Mouse (Mus musculus): ENCODE results near the gene Catsperd. TPM values are rescaled to one million over a fixed set of nuclear protein-coding genes. Genes with fewer than 3 reads are reported as not detected.
"Not testable (repeated sequence)": the region's sequence is repeated elsewhere in the genome, so short reads cannot be mapped to it uniquely, and the experiment has no call there.

The Catsperd gene
- polyA plus RNA-seq, 1 experiment from 2014 or later, result 1.6 TPM

GRCm38 (mm10) chr17:56616725-56617124 lies 11.2 kb upstream of the Catsperd start:
- Histone ChIP-seq H3K4me2 (ENCODE audit: low read length) (no peak overlapping the region), H3K27ac (replicated peaks; ENCODE audit: low read depth, low read length) (no peak overlapping the region), H3K36me3 (ENCODE audit: control insufficient read depth, insufficient read depth, low read length) (peaks cover 74% of the 10 kb centered on the region), H3K27me3 (ENCODE audit: control insufficient read depth, insufficient read depth, low read length) (no peaks in the 10 kb centered on the region), H3K4me1 (ENCODE audit: control insufficient read depth, insufficient read depth, low read length) (peaks cover 12% of the 10 kb centered on the region), H3K9me3 (ENCODE audit: control insufficient read depth, low read length) (no peaks in the 10 kb centered on the region), H3K4me3 (replicated peaks; ENCODE audit: low read depth, low read length) (no peak overlapping the region), H3K9ac (replicated peaks; ENCODE audit: low read length) (no peak overlapping the region)
- ATAC-seq (ENCODE audit: low FRiP score, low TSS enrichment) (no peak), DNase-seq (no peak)
- WGBS, result 89% methylated on average over 3 of the region's 3 CpGs

DNA sequence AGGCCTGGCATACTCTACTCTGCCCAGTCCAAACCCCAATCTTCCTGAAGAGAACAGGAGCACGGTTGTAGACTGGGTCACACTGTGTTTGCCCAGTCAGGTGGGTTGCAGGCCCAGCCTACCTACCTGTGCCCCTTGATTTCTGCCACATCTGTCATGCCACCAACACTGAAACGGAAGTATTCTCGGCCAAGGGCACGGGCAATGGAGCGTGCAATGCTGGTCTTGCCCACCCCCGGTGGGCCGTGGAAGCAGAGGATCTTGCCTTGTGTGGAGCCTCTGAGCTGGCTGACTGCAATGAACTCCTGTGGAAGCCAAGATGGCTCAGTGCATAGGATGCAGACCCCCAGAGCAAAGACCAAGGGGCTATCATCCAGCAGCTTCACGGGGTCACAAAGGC lies 10.3 kb upstream of the Catsperd start:
- H3K27ac ChIP-seq (replicated peaks; ENCODE audit: low read depth, low read length), result no peak overlapping the region
- 94% methylated on average over 8 of the region's 8 CpGs for WGBS
- H3K4me1 ChIP-seq (ENCODE audit: control insufficient read depth, insufficient read depth, low read length), result peaks cover 12% of the 10 kb centered on the region
- H3K4me3 ChIP-seq (replicated peaks; ENCODE audit: low read depth, low read length), result no peak overlapping the region
- ATAC-seq (ENCODE audit: low FRiP score, low TSS enrichment) (no peak), DNase-seq (no peak)
- H3K9me3 ChIP-seq (ENCODE audit: control insufficient read depth, low read length), result no peaks in the 10 kb centered on the region
- H3K27me3 ChIP-seq (ENCODE audit: control insufficient read depth, insufficient read depth, low read length), result no peaks in the 10 kb centered on the region
- peaks cover 83% of the 10 kb centered on the region for H3K36me3 ChIP-seq (ENCODE audit: control insufficient read depth, insufficient read depth, low read length)
- H3K4me2 ChIP-seq (ENCODE audit: low read length), result no peak overlapping the region
- no peak overlapping the region for H3K9ac ChIP-seq (replicated peaks; ENCODE audit: low read length)

DNA sequence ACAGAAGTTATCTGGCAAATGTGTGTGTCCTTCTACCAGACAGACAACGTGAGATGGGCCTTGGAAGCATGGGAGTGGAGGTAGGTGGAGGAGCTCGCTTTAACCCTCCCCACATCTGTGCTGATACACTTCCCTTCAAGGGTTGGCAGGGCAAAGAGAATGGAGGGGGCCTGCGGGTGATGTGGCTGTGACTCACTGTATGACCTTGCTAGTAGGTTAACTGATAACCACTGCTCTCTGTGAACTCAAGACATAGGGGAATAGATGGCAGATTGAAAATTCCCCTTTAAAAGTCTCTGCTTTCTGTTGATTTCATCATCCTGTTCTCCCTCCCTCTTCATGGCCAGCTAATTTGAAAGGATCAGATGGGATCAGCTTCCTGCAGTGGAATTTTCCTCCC lies 2.4 kb upstream of the Catsperd start:
- Histone ChIP-seq H3K36me3 (ENCODE audit: control insufficient read depth, insufficient read depth, low read length) (peaks cover 25% of the 10 kb centered on the region), H3K9ac (replicated peaks; ENCODE audit: low read length) (no peak overlapping the region), H3K4me3 (replicated peaks; ENCODE audit: low read depth, low read length) (peak overlapping the region; percentile 93; the same call in 1 of the 2 replicates), H3K27ac (replicated peaks; ENCODE audit: low read depth, low read length) (no peak overlapping the region), H3K9me3 (ENCODE audit: control insufficient read depth, low read length) (no peaks in the 10 kb centered on the region), H3K27me3 (ENCODE audit: control insufficient read depth, insufficient read depth, low read length) (no peaks in the 10 kb centered on the region), H3K4me2 (ENCODE audit: low read length) (peak overlapping the region; percentile 91), H3K4me1 (ENCODE audit: control insufficient read depth, insufficient read depth, low read length) (peaks cover 20% of the 10 kb centered on the region)
- ATAC-seq (ENCODE audit: low FRiP score, low TSS enrichment) (no peak), DNase-seq (no peak)
- 82% methylated on average over 3 of the region's 3 CpGs for WGBS

DNA sequence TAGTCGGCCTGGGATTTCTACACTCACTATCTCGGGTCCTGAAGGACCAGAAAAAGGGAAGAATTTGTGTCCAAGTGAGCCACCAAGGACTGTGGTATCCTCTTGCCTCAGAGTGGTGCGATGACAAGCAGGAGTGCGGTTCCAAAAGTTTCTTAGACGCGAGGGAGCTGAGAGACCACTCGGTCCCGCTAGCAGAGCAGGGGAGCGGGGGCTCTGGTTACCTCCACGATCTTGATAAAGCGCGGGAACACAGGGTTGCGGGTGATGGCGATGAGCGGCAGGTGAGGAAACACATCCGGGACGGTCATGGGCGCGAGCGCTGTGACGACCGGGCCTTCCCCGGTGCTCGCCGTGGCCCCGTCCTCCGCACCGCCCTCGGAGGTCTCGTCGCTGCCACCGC lies 1.7 kb upstream of the Catsperd start:
- peak overlapping the region; percentile 78 for H3K27ac ChIP-seq (replicated peaks; ENCODE audit: low read depth, low read length)
- no peak; the same call in 1 of the 2 replicates for ATAC-seq (ENCODE audit: low FRiP score, low TSS enrichment)
- H3K9me3 ChIP-seq (ENCODE audit: control insufficient read depth, low read length), result no peaks in the 10 kb centered on the region
- H3K4me2 ChIP-seq (ENCODE audit: low read length), result peak overlapping the region; percentile 91
- peaks cover 20% of the 10 kb centered on the region for H3K36me3 ChIP-seq (ENCODE audit: control insufficient read depth, insufficient read depth, low read length)
- H3K9ac ChIP-seq (replicated peaks; ENCODE audit: low read length), result peak overlapping the region; percentile 77
- H3K4me1 ChIP-seq (ENCODE audit: control insufficient read depth, insufficient read depth, low read length), result peaks cover 20% of the 10 kb centered on the region
- H3K4me3 ChIP-seq (replicated peaks; ENCODE audit: low read depth, low read length), result peak overlapping the region; percentile 93
- no peak for DNase-seq
- H3K27me3 ChIP-seq (ENCODE audit: control insufficient read depth, insufficient read depth, low read length), result no peaks in the 10 kb centered on the region
- 1% methylated on average over 32 of the region's 32 CpGs for WGBS

DNA sequence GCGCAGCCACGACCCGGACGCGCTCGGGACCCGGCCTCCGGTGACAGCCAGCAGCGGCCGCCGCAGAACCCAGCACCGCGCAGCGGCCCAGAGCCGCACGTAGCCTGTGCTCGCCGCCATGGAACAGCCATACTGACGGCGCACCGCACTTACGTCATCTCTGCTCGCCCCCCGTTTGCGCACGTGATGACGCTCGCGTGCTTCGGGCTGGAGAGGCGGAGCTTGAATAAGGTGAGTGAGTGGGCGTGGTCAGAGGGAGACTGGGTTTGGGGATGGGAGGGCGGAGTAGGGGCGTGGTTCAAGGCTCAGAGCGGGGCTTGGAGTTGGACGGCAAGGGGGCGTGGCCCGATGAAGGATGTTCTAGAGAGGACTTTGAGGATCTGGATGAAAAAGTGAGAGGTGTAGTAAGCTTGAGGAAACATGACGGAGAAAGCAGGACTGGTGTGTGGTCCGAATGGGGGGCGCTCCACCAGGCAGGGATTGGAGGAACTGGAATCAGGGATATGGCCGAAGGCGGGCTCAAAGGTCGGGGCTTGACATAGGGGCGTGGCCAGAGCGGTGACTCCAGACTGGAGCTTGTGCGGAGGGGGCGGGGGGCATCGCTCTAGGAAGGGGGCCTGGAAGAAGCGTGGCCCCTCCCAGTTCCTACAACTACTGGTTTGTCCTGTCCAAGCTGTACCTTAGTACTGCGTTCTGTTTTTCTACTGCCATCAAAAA lies 1.0 kb upstream of the Catsperd start, which contains the start of gene Lonp1:
Gene Lonp1 (minus strand): TSS at position 134 of the 717 bp plus-strand sequence.
- Histone ChIP-seq H3K36me3 (ENCODE audit: control insufficient read depth, insufficient read depth, low read length) (peaks cover 14% of the 10 kb centered on the region), H3K9me3 (ENCODE audit: control insufficient read depth, low read length) (no peaks in the 10 kb centered on the region), H3K4me1 (ENCODE audit: control insufficient read depth, insufficient read depth, low read length) (peaks cover 20% of the 10 kb centered on the region), H3K27me3 (ENCODE audit: control insufficient read depth, insufficient read depth, low read length) (no peaks in the 10 kb centered on the region), H3K27ac (replicated peaks; ENCODE audit: low read depth, low read length) (peak within 1 kb of the TSS; percentile 78), H3K4me3 (replicated peaks; ENCODE audit: low read depth, low read length) (peak within 1 kb of the TSS; percentile 93), H3K4me2 (ENCODE audit: low read length) (peak within 1 kb of the TSS; percentile 91), H3K9ac (replicated peaks; ENCODE audit: low read length) (peak within 1 kb of the TSS; percentile 77)
- peak; percentile 100 for DNase-seq
- ATAC-seq (ENCODE audit: low FRiP score, low TSS enrichment), result peak; percentile 94
- WGBS, result under 1% methylated on average over 51 of the region's 51 CpGs

DNA sequence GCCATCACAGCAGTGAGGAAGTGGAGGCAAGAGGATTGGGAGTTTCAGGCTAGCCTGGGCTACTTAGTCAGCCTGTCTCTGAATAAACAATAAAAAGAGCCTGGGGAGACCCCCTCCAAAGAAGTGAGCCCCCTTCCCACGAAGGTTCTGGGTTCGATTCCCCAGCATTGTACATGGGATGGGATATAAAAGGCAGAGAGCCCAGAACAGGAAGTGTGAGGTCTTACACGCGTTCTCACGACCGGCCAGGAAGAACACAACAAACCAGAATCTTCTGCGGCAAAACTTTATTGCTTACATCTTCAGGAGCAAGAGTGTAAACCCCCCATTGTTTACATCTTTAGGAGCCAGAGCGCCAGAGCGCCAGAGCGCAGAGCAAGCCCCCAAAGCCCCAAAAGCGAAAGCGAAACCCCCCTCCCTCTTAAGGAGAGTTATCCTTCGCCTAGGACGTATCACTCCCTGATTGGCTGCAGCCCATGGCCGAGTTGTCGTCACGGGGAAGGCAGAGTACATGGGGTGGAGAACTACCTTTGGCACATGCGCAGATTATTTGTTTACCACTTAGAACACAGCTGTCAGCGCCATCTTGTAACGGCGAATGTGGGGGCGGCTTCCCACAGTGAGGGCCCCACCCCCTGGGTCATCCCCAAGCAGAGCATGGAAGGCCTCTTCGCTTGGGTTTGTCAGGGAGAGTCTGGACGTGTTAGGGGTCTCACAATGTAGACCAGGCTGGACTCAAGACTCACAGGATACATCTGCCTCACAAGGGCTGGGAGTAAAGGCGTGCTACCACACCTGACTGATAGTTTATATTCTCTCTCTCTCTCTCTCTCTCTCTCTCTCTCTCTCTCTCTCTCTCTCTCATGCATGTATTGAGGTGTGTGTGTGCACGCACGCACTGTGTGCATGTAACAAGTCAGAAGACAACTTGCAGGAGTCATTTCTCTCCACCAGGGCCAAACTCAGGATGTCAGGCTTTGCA lies 2.1 kb downstream of the Catsperd start:
- not testable (repeated sequence) for H3K36me3 ChIP-seq (ENCODE audit: control insufficient read depth, insufficient read depth, low read length); H3K9ac ChIP-seq (replicated peaks; ENCODE audit: low read length); H3K4me3 ChIP-seq (replicated peaks; ENCODE audit: low read depth, low read length); H3K9me3 ChIP-seq (ENCODE audit: control insufficient read depth, low read length); ATAC-seq (ENCODE audit: low FRiP score, low TSS enrichment); DNase-seq; H3K27me3 ChIP-seq (ENCODE audit: control insufficient read depth, insufficient read depth, low read length); H3K27ac ChIP-seq (replicated peaks; ENCODE audit: low read depth, low read length); H3K4me2 ChIP-seq (ENCODE audit: low read length)
- H3K4me1 ChIP-seq (ENCODE audit: control insufficient read depth, insufficient read depth, low read length), result peaks cover 17% of the 10 kb centered on the region
- WGBS, result 90% methylated on average over 27 of the region's 27 CpGs

GRCm38 (mm10) chr17:56631807-56632206 lies 3.9 kb downstream of the Catsperd start:
- Histone ChIP-seq H3K4me3 (replicated peaks; ENCODE audit: low read depth, low read length) (no peak overlapping the region), H3K27ac (replicated peaks; ENCODE audit: low read depth, low read length) (no peak overlapping the region), H3K9ac (replicated peaks; ENCODE audit: low read length) (no peak overlapping the region), H3K36me3 (ENCODE audit: control insufficient read depth, insufficient read depth, low read length) (no peaks in the 10 kb centered on the region), H3K9me3 (ENCODE audit: control insufficient read depth, low read length) (no peaks in the 10 kb centered on the region), H3K27me3 (ENCODE audit: control insufficient read depth, insufficient read depth, low read length) (no peaks in the 10 kb centered on the region), H3K4me2 (ENCODE audit: low read length) (no peak overlapping the region), H3K4me1 (ENCODE audit: control insufficient read depth, insufficient read depth, low read length) (peaks cover 5% of the 10 kb centered on the region)
- DNase-seq (no peak), ATAC-seq (ENCODE audit: low FRiP score, low TSS enrichment) (no peak)
- 58% methylated on average over 4 of the region's 4 CpGs for WGBS

DNA sequence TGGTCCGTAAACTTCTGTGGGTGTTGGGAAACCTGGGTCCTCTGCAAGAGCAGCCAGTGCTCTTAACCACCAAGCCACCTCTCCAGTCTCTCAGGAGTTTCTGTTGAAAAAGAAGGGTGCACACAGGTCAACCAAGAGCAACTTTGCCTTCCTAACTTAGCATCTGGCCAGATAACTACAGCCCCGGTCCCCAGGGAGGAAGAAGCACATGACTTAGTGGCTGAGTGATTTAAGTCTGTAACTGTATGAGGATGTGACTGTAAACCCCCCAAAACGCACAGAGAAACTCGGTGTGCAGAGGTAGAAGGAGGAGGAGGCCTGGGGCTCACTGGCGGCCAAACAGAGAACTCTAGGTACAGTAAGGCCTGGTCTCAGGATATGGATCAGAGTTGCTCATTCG lies 6.1 kb downstream of the Catsperd start:
- Histone ChIP-seq H3K27me3 (ENCODE audit: control insufficient read depth, insufficient read depth, low read length) (no peaks in the 10 kb centered on the region), H3K4me3 (replicated peaks; ENCODE audit: low read depth, low read length) (no peak overlapping the region), H3K36me3 (ENCODE audit: control insufficient read depth, insufficient read depth, low read length) (no peaks in the 10 kb centered on the region), H3K9me3 (ENCODE audit: control insufficient read depth, low read length) (no peaks in the 10 kb centered on the region), H3K9ac (replicated peaks; ENCODE audit: low read length) (no peak overlapping the region), H3K27ac (replicated peaks; ENCODE audit: low read depth, low read length) (no peak overlapping the region), H3K4me1 (ENCODE audit: control insufficient read depth, insufficient read depth, low read length) (no peaks in the 10 kb centered on the region), H3K4me2 (ENCODE audit: low read length) (no peak overlapping the region)
- ATAC-seq (ENCODE audit: low FRiP score, low TSS enrichment) (no peak), DNase-seq (no peak)
- 85% methylated on average over 6 of the region's 6 CpGs for WGBS
